In genomic region chr14:36527310-36527709, GRCm38 (mm10) we compare ENCODE assay signal across 19 mouse cellular contexts.
A peak's percentile ranks its signal among the peaks of the same experiment; 100 is the strongest.
DNase-seq lines count a peak whose midpoint lies in the region; ATAC-seq and TF ChIP-seq lines count a peak whose summit lies in the region.
"Had no signal": no experiment of that assay in that cellular context is flagged by ENCODE, and none has a peak within 500 bp of the region (broad histone marks: within the 10 kb centered on the region; RNA-seq: fewer than 3 reads in every experiment).

No protein-coding gene starts in this region.

- H3K9ac ChIP-seq in kidney, embryonic 16.5 days (replicated peaks; ENCODE audit: low read length): no peak overlapping the region
- no peak overlapping the region for H3K9ac ChIP-seq in hindbrain, embryonic 16.5 days (ENCODE audit: low read depth, low read length)
- H3K9ac ChIP-seq: forebrain, embryonic 13.5 days; forebrain, postnatal 0 days; heart, embryonic 13.5 days; hindbrain, embryonic 15.5 days had no signal

- no peak for DNase-seq in kidney, adult 11 months
- DNase-seq in 3T3-L1 (ENCODE audit: low read depth, low spot score): peak; percentile 81
- DNase-seq in Muller cell, postnatal 12 days (ENCODE audit: inconsistent ontology term): peak; percentile 79
- DNase-seq: adrenal gland, postnatal 10 days; cerebellum, adult 11-12 months; cerebellum, adult 9-11 months; cerebellum, postnatal 36 days; forebrain, postnatal 0 days; gastrocnemius, postnatal 14 days; heart, postnatal 36 days had no signal

- H3K27me3 ChIP-seq in kidney, embryonic 16.5 days (ENCODE audit: insufficient read depth, low read length): no peaks in the 10 kb centered on the region
- H3K27me3 ChIP-seq in myocyte (ENCODE audit: control insufficient read depth, insufficient read depth, insufficient read length): no peaks in the 10 kb centered on the region
- H3K27me3 ChIP-seq in hindbrain, embryonic 16.5 days (replicated peaks; ENCODE audit: control insufficient read depth, insufficient read depth, low read length): no peaks in the 10 kb centered on the region
- H3K27me3 ChIP-seq: forebrain, embryonic 13.5 days; heart, embryonic 13.5 days; hindbrain, embryonic 15.5 days had no signal

- H3K9me3 ChIP-seq in kidney, embryonic 16.5 days (ENCODE audit: low read length): no peaks in the 10 kb centered on the region
- no peaks in the 10 kb centered on the region for H3K9me3 ChIP-seq in hindbrain, embryonic 16.5 days (ENCODE audit: control insufficient read depth, low read length)
- H3K9me3 ChIP-seq: embryonic facial prominence, embryonic 10.5 days; forebrain, embryonic 13.5 days; heart, embryonic 13.5 days; hindbrain, embryonic 15.5 days had no signal

- no peak overlapping the region for H3K4me3 ChIP-seq in kidney, embryonic 16.5 days (ENCODE audit: low read length)
- H3K4me3 ChIP-seq in myocyte: no peak overlapping the region
- H3K4me3 ChIP-seq in hindbrain, embryonic 16.5 days (ENCODE audit: low read length): no peak overlapping the region
- H3K4me3 ChIP-seq: embryonic facial prominence, embryonic 10.5 days; forebrain, embryonic 13.5 days; heart, embryonic 13.5 days; hindbrain, embryonic 15.5 days had no signal

- TF ChIP-seq POLR2A in myocyte (IDR thresholded peaks at IDR 0.05; ENCODE audit: insufficient read length, low read depth): no peak

- H3K4me1 ChIP-seq in kidney, embryonic 16.5 days (ENCODE audit: insufficient read depth, low read length): no peaks in the 10 kb centered on the region
- no peaks in the 10 kb centered on the region; the same call in 1 of the 2 replicates for H3K4me1 ChIP-seq in hindbrain, embryonic 16.5 days (ENCODE audit: control insufficient read depth, insufficient read depth, low read depth, low read length)
- H3K4me1 ChIP-seq: embryonic facial prominence, embryonic 10.5 days; forebrain, embryonic 13.5 days had no signal

- H3ac ChIP-seq in myocyte (ENCODE audit: control insufficient read depth, insufficient read length): no peak overlapping the region

- H3K4me2 ChIP-seq in kidney, embryonic 16.5 days (replicated peaks; ENCODE audit: low read depth, low read length): no peak overlapping the region
- H3K4me2 ChIP-seq in myocyte (ENCODE audit: low read depth): peak overlapping the region; percentile 39
- H3K4me2 ChIP-seq in hindbrain, embryonic 16.5 days (ENCODE audit: low read length): no peak overlapping the region
- H3K4me2 ChIP-seq: forebrain, embryonic 13.5 days; heart, embryonic 13.5 days; hindbrain, embryonic 15.5 days had no signal

- no peaks in the 10 kb centered on the region for H3K36me3 ChIP-seq in kidney, embryonic 16.5 days (ENCODE audit: insufficient read depth, low read length)
- no peaks in the 10 kb centered on the region for H3K36me3 ChIP-seq in myocyte (ENCODE audit: control insufficient read depth, insufficient read depth)
- H3K36me3 ChIP-seq in hindbrain, embryonic 16.5 days (ENCODE audit: control insufficient read depth, insufficient read depth, low read length): no peaks in the 10 kb centered on the region
- H3K36me3 ChIP-seq: embryonic facial prominence, embryonic 10.5 days; heart, embryonic 13.5 days; hindbrain, embryonic 15.5 days had no signal

- no peak overlapping the region for H3K27ac ChIP-seq in kidney, embryonic 16.5 days (ENCODE audit: low read length)
- H3K27ac ChIP-seq in hindbrain, embryonic 16.5 days (ENCODE audit: low read depth, low read length): no peak overlapping the region
- H3K27ac ChIP-seq: embryonic facial prominence, embryonic 10.5 days; forebrain, embryonic 13.5 days; heart, embryonic 13.5 days; hindbrain, embryonic 15.5 days had no signal

- 10% methylated on average over 1 of the region's 1 CpGs for WGBS in kidney, embryonic 16.5 days
- WGBS in hindbrain, embryonic 16.5 days: 85% methylated on average over 1 of the region's 1 CpGs

- no peaks in the 10 kb centered on the region for H3K79me2 ChIP-seq in myocyte (ENCODE audit: control insufficient read depth, insufficient read depth)

- peak; percentile 69 for ATAC-seq in kidney, embryonic 16.5 days (ENCODE audit: low FRiP score, low TSS enrichment)
- no peak for ATAC-seq in monocyte, adult 5-6 weeks (replicated peaks; ENCODE audit: insufficient number of reproducible peaks, low FRiP score, low TSS enrichment, poor library complexity, severe bottlenecking)
- ATAC-seq in hindbrain, embryonic 16.5 days: no peak
- ATAC-seq: forebrain, embryonic 13.5 days; forebrain, postnatal 0 days; inflammation-experienced regulatory T-cells, adult 6 months had no signal

TF ChIP-seq in myocyte, 11 proteins besides CTCF, POLR2A, EP300 and RAD21:
- TF ChIP-seq MYOD1 (IDR thresholded peaks at IDR 0.05; ENCODE audit: control insufficient read depth in 1 of 3, insufficient read length in 2 of 3, low read depth in 2 of 3): no peak
- TF ChIP-seq MAX (IDR thresholded peaks at IDR 0.05; ENCODE audit: low read depth): no peak
- TF ChIP-seq E2F4 (IDR thresholded peaks at IDR 0.05; ENCODE audit: insufficient read depth): no peak
- TF ChIP-seq MYOG (IDR thresholded peaks at IDR 0.05; ENCODE audit: control insufficient read depth in 1 of 3, insufficient read depth in 1 of 3, insufficient read length in 2 of 3, low read depth in 2 of 3): no peak
- TF ChIP-seq POLR2AphosphoS2 (IDR thresholded peaks at IDR 0.05; ENCODE audit: insufficient read length, low read depth): no peak
- TF ChIP-seq TCF12 (IDR thresholded peaks at IDR 0.05; ENCODE audit: insufficient read depth, poor library complexity, severe bottlenecking): no peak
- no peak for TF ChIP-seq CEBPB (IDR thresholded peaks at IDR 0.05; ENCODE audit: insufficient read depth, poor library complexity, severe bottlenecking)
- TF ChIP-seq USF1 (IDR thresholded peaks at IDR 0.05; ENCODE audit: low read depth): no peak
- no peak for TF ChIP-seq REST (IDR thresholded peaks at IDR 0.05; ENCODE audit: insufficient read depth, insufficient read length)
- TF ChIP-seq TCF3 (IDR thresholded peaks at IDR 0.05; ENCODE audit: insufficient read length, low read depth): no peak
- TF ChIP-seq SRF (IDR thresholded peaks at IDR 0.05; ENCODE audit: control insufficient read depth, insufficient read length, low read depth): no peak
